Mouse (Mus musculus): ENCODE data around the gene Cfc1. TPM values are rescaled to one million over a fixed set of nuclear protein-coding genes. Genes with fewer than 3 reads are reported as not detected.

Cfc1 gene
- total and polyA plus RNA-seq, 3 experiments, result not detected

GRCm38 (mm10) chr1:34568120-34568519, 32.7 kb downstream of the Cfc1 start:
- H3K79me2 ChIP-seq (replicated peaks; ENCODE audit: control insufficient read depth, insufficient read depth, low read length), result no peaks in the 10 kb centered on the region
- DNase-seq, result no peak
- no peak overlapping the region for H3K4me3 ChIP-seq
- WGBS, result 95% methylated on average over 2 of the region's 2 CpGs
- no peak overlapping the region for H3K9ac ChIP-seq (ENCODE audit: low read depth, low read length)
- no peaks in the 10 kb centered on the region for H3K4me1 ChIP-seq (ENCODE audit: control insufficient read depth, insufficient read depth, low read length)
- intact Hi-C loops (cut with DNase I), result no loop called here
- H3K27ac ChIP-seq, result no peak overlapping the region
- no peaks in the 10 kb centered on the region for H3K27me3 ChIP-seq (ENCODE audit: control insufficient read depth, insufficient read depth, low read length)
- TF ChIP-seq CTCF (IDR thresholded peaks at IDR 0.05) (no peak), POLR2A (IDR thresholded peaks at IDR 0.05; ENCODE audit: insufficient read depth, low read depth, low read length) (no peak), EP300 (IDR thresholded peaks at IDR 0.05; ENCODE audit: insufficient read depth, low read depth, low read length) (no peak)
- H3K36me3 ChIP-seq (ENCODE audit: control insufficient read depth, insufficient read depth, low read length), result no peaks in the 10 kb centered on the region

GRCm38 (mm10) chr1:34569876-34570275, 34.4 kb downstream of the Cfc1 start:
- no peaks in the 10 kb centered on the region for H3K79me2 ChIP-seq (replicated peaks; ENCODE audit: control insufficient read depth, insufficient read depth, low read length)
- 84% methylated on average over 2 of the region's 2 CpGs for WGBS
- intact Hi-C loops (cut with DNase I), result no loop called here

GRCm38 (mm10) chr1:34571431-34571830, 36.0 kb downstream of the Cfc1 start:
- TF ChIP-seq CTCF (IDR thresholded peaks at IDR 0.05) (no peak), POLR2A (IDR thresholded peaks at IDR 0.05; ENCODE audit: insufficient read depth, low read depth, low read length) (no peak), EP300 (IDR thresholded peaks at IDR 0.05; ENCODE audit: insufficient read depth, low read depth, low read length) (no peak)
- H3K4me3 ChIP-seq, result no peak overlapping the region
- intact Hi-C loops (cut with DNase I), result no loop called here
- H3K27me3 ChIP-seq (ENCODE audit: control insufficient read depth, insufficient read depth, low read length), result no peaks in the 10 kb centered on the region; the same call in 1 of the 2 replicates
- no peaks in the 10 kb centered on the region for H3K79me2 ChIP-seq (replicated peaks; ENCODE audit: control insufficient read depth, insufficient read depth, low read length)
- no peaks in the 10 kb centered on the region for H3K36me3 ChIP-seq (ENCODE audit: control insufficient read depth, insufficient read depth, low read length)
- H3K4me1 ChIP-seq (ENCODE audit: control insufficient read depth, insufficient read depth, low read length), result no peaks in the 10 kb centered on the region
- no peak for DNase-seq
- no peak overlapping the region for H3K27ac ChIP-seq
- H3K9ac ChIP-seq (ENCODE audit: low read depth, low read length), result no peak overlapping the region
- 63% methylated on average over 6 of the region's 6 CpGs for WGBS

More at GRCm38 (mm10) chr1:34569876-34570275, 34.4 kb downstream of the Cfc1 start:
- H3K36me3 ChIP-seq (ENCODE audit: control insufficient read depth, insufficient read depth, low read length), result no peaks in the 10 kb centered on the region
- no peak overlapping the region for H3K9ac ChIP-seq (ENCODE audit: low read depth, low read length)
- H3K4me3 ChIP-seq, result no peak overlapping the region
- no peaks in the 10 kb centered on the region for H3K27me3 ChIP-seq (ENCODE audit: control insufficient read depth, insufficient read depth, low read length)
- no peak for TF ChIP-seq CTCF (IDR thresholded peaks at IDR 0.05)
- no peak for TF ChIP-seq POLR2A (IDR thresholded peaks at IDR 0.05; ENCODE audit: insufficient read depth, low read depth, low read length)
- TF ChIP-seq EP300 (IDR thresholded peaks at IDR 0.05; ENCODE audit: insufficient read depth, low read depth, low read length), result no peak
- H3K4me1 ChIP-seq (ENCODE audit: control insufficient read depth, insufficient read depth, low read length), result no peaks in the 10 kb centered on the region
- no peak overlapping the region for H3K27ac ChIP-seq
- no peak for DNase-seq

GRCm38 (mm10) chr1:34573221-34573620, 37.8 kb downstream of the Cfc1 start:
- Histone ChIP-seq H3K27ac (no peak overlapping the region), H3K9ac (ENCODE audit: low read depth, low read length) (no peak overlapping the region), H3K4me1 (ENCODE audit: control insufficient read depth, insufficient read depth, low read length) (no peaks in the 10 kb centered on the region), H3K36me3 (ENCODE audit: control insufficient read depth, insufficient read depth, low read length) (no peaks in the 10 kb centered on the region), H3K27me3 (ENCODE audit: control insufficient read depth, insufficient read depth, low read length) (no peaks in the 10 kb centered on the region; the same call in 1 of the 2 replicates), H3K4me3 (no peak overlapping the region), H3K79me2 (replicated peaks; ENCODE audit: control insufficient read depth, insufficient read depth, low read length) (no peaks in the 10 kb centered on the region)
- no peak for DNase-seq
- TF ChIP-seq POLR2A (IDR thresholded peaks at IDR 0.05; ENCODE audit: insufficient read depth, low read depth, low read length) (no peak), CTCF (IDR thresholded peaks at IDR 0.05) (no peak), EP300 (IDR thresholded peaks at IDR 0.05; ENCODE audit: insufficient read depth, low read depth, low read length) (no peak)
- WGBS, result 76% methylated on average over 6 of the region's 6 CpGs
- intact Hi-C loops (cut with DNase I), result no loop called here

GRCm38 (mm10) chr1:34578851-34579781, 43.7 kb downstream of the Cfc1 start, which contains the start of gene Amer3:
TSS of gene Amer3 (plus strand) at chr1:34579657.
- Histone ChIP-seq H3K36me3 (ENCODE audit: control insufficient read depth, insufficient read depth, low read length) (no peaks in the 10 kb centered on the region), H3K79me2 (replicated peaks; ENCODE audit: control insufficient read depth, insufficient read depth, low read length) (no peaks in the 10 kb centered on the region), H3K4me1 (ENCODE audit: control insufficient read depth, insufficient read depth, low read length) (no peaks in the 10 kb centered on the region), H3K9ac (ENCODE audit: low read depth, low read length) (no peak within 1 kb of the TSS), H3K27me3 (ENCODE audit: control insufficient read depth, insufficient read depth, low read length) (peaks cover 2% of the 10 kb centered on the region), H3K4me3 (no peak within 1 kb of the TSS), H3K27ac (no peak within 1 kb of the TSS)
- under 1% methylated on average over 53 of the region's 53 CpGs for whole genome bisulfite sequencing
- DNase-seq, result peak; percentile 52 to 70
- intact Hi-C loops (cut with DNase I), result no loop called here
- no peak for TF ChIP-seq CTCF (IDR thresholded peaks at IDR 0.05)
- TF ChIP-seq EP300 (IDR thresholded peaks at IDR 0.05; ENCODE audit: insufficient read depth, low read depth, low read length), result no peak
- TF ChIP-seq POLR2A (IDR thresholded peaks at IDR 0.05; ENCODE audit: insufficient read depth, low read depth, low read length), result no peak

DNA sequence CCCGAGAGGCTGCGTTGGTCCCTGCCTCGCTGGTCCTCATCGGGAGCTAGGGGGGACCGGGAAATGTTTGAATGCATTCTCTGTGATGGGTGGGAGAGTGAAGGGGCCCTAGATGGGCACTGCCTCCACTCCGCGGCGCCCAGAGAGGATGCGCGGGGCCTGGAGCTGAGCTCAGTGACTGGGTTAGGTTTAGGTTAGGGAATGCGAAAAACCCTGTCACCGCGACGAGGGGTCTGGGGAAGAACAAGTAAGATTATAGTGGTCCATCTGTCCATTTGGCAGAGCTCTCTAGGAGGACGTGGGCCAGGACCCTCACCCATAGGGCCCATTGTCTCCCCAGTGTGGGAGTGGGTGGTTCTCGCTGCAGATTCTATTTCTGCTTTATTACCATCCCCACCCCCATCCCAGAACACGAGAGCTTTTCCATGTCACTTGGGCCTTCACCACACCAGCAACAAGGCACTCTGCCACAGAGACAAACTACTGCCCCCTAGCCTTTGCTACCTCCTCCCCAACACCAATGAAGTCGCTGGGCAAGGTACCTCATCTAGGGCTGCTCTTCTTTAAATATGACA, 44.4 kb downstream of the Cfc1 start:
- Histone ChIP-seq H3K9ac (ENCODE audit: low read depth, low read length) (no peak overlapping the region), H3K27ac (no peak overlapping the region), H3K27me3 (ENCODE audit: control insufficient read depth, insufficient read depth, low read length) (peaks cover 2% of the 10 kb centered on the region), H3K79me2 (replicated peaks; ENCODE audit: control insufficient read depth, insufficient read depth, low read length) (no peaks in the 10 kb centered on the region), H3K4me3 (no peak overlapping the region), H3K36me3 (ENCODE audit: control insufficient read depth, insufficient read depth, low read length) (no peaks in the 10 kb centered on the region), H3K4me1 (ENCODE audit: control insufficient read depth, insufficient read depth, low read length) (no peaks in the 10 kb centered on the region)
- intact Hi-C loops (cut with DNase I), result no loop called here
- no peak for DNase-seq
- TF ChIP-seq CTCF (IDR thresholded peaks at IDR 0.05), result no peak
- no peak for TF ChIP-seq POLR2A (IDR thresholded peaks at IDR 0.05; ENCODE audit: insufficient read depth, low read depth, low read length)
- no peak for TF ChIP-seq EP300 (IDR thresholded peaks at IDR 0.05; ENCODE audit: insufficient read depth, low read depth, low read length)
- 2% methylated on average over 18 of the region's 18 CpGs for WGBS
